Mouse (Mus musculus): ENCODE measurements at regions not wholly inside any gene's neighbourhood (a gene's known extent, or its start where the extent isn't known, plus 50 kb on each side); places are given as distances from the start of the nearest gene placed in this dataset.
"Not testable (repeated sequence)": the region's sequence is repeated elsewhere in the genome, so short reads cannot be mapped to it uniquely, and the experiment has no call there.

DNA sequence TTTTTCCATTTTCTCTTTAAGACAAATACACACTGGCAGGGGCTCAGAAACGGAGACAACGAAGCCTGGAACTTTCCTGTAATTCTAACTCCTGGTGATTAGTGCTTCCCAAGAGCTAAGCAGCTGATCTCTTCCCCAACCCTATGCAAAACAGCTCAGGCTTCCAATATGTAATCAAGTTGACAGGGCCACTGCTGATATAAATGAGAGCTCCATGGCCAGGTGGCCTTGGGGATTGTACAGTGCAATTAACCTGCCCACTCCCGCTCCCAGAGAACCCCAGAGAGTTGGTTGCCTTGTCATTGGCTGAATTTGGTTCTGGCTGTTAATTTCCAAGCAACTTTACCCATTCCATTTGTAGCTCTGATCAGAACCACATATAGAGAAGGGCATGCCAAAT, 67.8 kb downstream of the 4933415F23Rik start:
- Histone ChIP-seq H3K9ac (ENCODE audit: low read length) (no peak overlapping the region), H3K4me2 (ENCODE audit: low read depth, low read length) (no peak overlapping the region), H3K9me3 (ENCODE audit: control insufficient read depth, low read length) (no peaks in the 10 kb centered on the region), H3K4me1 (replicated peaks; ENCODE audit: control insufficient read depth, insufficient read depth, low read length) (no peaks in the 10 kb centered on the region), H3K27ac (ENCODE audit: low read length) (no peak overlapping the region), H3K27me3 (ENCODE audit: control insufficient read depth, insufficient read depth, low read depth, low read length) (no peaks in the 10 kb centered on the region), H3K4me3 (ENCODE audit: low read length) (no peak overlapping the region), H3K36me3 (ENCODE audit: control insufficient read depth, insufficient read depth, low read length) (no peaks in the 10 kb centered on the region)
- 72% methylated on average over 3 of the region's 3 CpGs for WGBS
- ATAC-seq (ENCODE audit: low read depth): no peak

- Histone ChIP-seq H3K4me1 (replicated peaks; ENCODE audit: control insufficient read depth, insufficient read depth, low read length) (no peaks in the 10 kb centered on the region), H3K27ac (ENCODE audit: low read length) (no peak overlapping the region), H3K27me3 (ENCODE audit: control insufficient read depth, insufficient read depth, low read depth, low read length) (no peaks in the 10 kb centered on the region), H3K9me3 (ENCODE audit: control insufficient read depth, low read length) (no peaks in the 10 kb centered on the region), H3K4me3 (ENCODE audit: low read length) (no peak overlapping the region), H3K9ac (ENCODE audit: low read length) (no peak overlapping the region), H3K36me3 (ENCODE audit: control insufficient read depth, insufficient read depth, low read length) (no peaks in the 10 kb centered on the region), H3K4me2 (ENCODE audit: low read depth, low read length) (no peak overlapping the region)
- ATAC-seq (ENCODE audit: low read depth): no peak
- 83% methylated on average over 3 of the region's 3 CpGs for WGBS
Measured at GRCm38 (mm10) chr1:23023536-23023935, 78.5 kb downstream of the 4933415F23Rik start.

DNA sequence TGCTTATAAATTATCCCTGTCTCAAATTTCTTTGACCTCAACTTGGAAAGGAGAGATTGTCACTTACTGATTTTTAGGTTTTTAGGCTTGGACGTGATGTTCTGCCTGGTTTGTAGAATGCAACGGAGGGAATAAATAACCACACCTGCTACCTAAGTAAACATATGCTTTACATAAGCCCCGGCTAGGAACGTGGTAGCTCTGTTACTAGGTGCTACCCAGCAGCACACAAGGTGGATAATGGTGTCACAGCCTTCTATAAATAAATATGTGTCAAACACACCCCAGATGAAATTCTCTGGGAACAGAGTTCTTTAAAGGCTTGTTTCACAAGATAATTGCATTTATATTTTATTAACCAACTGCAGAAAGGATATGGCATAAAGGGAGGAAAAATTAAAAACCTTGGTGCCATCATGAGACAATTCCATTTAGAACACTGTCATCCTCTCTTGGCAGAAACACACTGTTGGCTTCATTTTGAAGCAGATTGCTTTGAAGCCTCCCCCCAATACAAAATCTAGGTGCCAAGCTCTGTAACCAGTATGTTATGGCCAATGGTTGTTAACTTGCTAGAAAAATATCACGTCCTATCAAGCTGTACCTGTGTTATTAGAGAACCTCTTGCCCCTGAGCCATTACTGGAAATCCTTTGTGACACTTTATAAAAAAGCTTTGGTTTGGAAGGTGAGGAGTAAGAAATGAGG, 94.1 kb downstream of the 4933415F23Rik start:
- no peaks in the 10 kb centered on the region for H3K27me3 ChIP-seq (ENCODE audit: control insufficient read depth, insufficient read depth, low read depth, low read length)
- H3K9ac ChIP-seq (ENCODE audit: low read length): no peak overlapping the region
- no peak overlapping the region for H3K27ac ChIP-seq (ENCODE audit: low read length)
- WGBS: 45% methylated on average over 5 of the region's 5 CpGs
- H3K9me3 ChIP-seq (ENCODE audit: control insufficient read depth, low read length): no peaks in the 10 kb centered on the region
- no peak overlapping the region for H3K4me3 ChIP-seq (ENCODE audit: low read length)
- no peak for ATAC-seq (ENCODE audit: low read depth)
- no peak overlapping the region for H3K4me2 ChIP-seq (ENCODE audit: low read depth, low read length)
- no peaks in the 10 kb centered on the region for H3K36me3 ChIP-seq (ENCODE audit: control insufficient read depth, insufficient read depth, low read length)
- H3K4me1 ChIP-seq (replicated peaks; ENCODE audit: control insufficient read depth, insufficient read depth, low read length): no peaks in the 10 kb centered on the region

GRCm38 (mm10) chr1:23004882-23005281, 97.2 kb downstream of the 4933415F23Rik start:
- H3K36me3 ChIP-seq (ENCODE audit: control insufficient read depth, insufficient read depth, low read length): no peaks in the 10 kb centered on the region
- no peaks in the 10 kb centered on the region for H3K9me3 ChIP-seq (ENCODE audit: control insufficient read depth, low read length)
- ATAC-seq (ENCODE audit: low read depth): no peak
- H3K9ac ChIP-seq (ENCODE audit: low read length): no peak overlapping the region
- 87% methylated on average over 5 of the region's 5 CpGs for WGBS
- no peaks in the 10 kb centered on the region for H3K4me1 ChIP-seq (replicated peaks; ENCODE audit: control insufficient read depth, insufficient read depth, low read length)
- H3K4me2 ChIP-seq (ENCODE audit: low read depth, low read length): no peak overlapping the region
- H3K27ac ChIP-seq (ENCODE audit: low read length): no peak overlapping the region
- no peaks in the 10 kb centered on the region for H3K27me3 ChIP-seq (ENCODE audit: control insufficient read depth, insufficient read depth, low read depth, low read length)
- no peak overlapping the region for H3K4me3 ChIP-seq (ENCODE audit: low read length)

DNA sequence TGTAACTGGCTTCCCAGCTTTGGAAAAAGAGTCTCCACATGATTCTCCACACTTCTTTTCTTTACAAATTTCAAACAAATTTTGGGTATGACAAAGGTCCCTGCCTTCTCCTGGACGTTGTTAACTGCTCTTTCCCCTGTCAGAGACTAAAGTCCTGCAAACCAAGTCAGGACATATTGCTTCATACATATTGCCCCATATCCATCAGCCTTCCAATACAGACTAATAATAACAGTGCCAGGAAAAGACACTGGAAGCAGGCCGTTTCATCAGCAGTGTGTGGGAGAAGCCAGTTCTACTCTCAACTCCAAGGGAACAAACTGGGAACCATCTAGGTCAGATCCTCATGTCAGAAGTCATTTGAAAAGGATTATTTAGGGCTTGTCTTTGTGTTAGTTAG, 105.4 kb downstream of the 4933415F23Rik start:
- WGBS: 56% methylated on average over 2 of the region's 2 CpGs
- Histone ChIP-seq H3K9me3 (ENCODE audit: control insufficient read depth, low read length) (no peaks in the 10 kb centered on the region), H3K4me3 (ENCODE audit: low read length) (no peak overlapping the region), H3K4me1 (replicated peaks; ENCODE audit: control insufficient read depth, insufficient read depth, low read length) (no peaks in the 10 kb centered on the region), H3K9ac (ENCODE audit: low read length) (no peak overlapping the region), H3K36me3 (ENCODE audit: control insufficient read depth, insufficient read depth, low read length) (no peaks in the 10 kb centered on the region), H3K27ac (ENCODE audit: low read length) (no peak overlapping the region), H3K27me3 (ENCODE audit: control insufficient read depth, insufficient read depth, low read depth, low read length) (no peaks in the 10 kb centered on the region), H3K4me2 (ENCODE audit: low read depth, low read length) (no peak overlapping the region)
- no peak for ATAC-seq (ENCODE audit: low read depth)

- WGBS: 50% methylated on average over 7 of the region's 7 CpGs
- Histone ChIP-seq H3K27me3 (ENCODE audit: control insufficient read depth, insufficient read depth, low read depth, low read length) (no peaks in the 10 kb centered on the region), H3K9me3 (ENCODE audit: control insufficient read depth, low read length) (no peaks in the 10 kb centered on the region), H3K36me3 (ENCODE audit: control insufficient read depth, insufficient read depth, low read length) (no peaks in the 10 kb centered on the region), H3K9ac (ENCODE audit: low read length) (no peak overlapping the region), H3K4me3 (ENCODE audit: low read length) (no peak overlapping the region), H3K4me1 (replicated peaks; ENCODE audit: control insufficient read depth, insufficient read depth, low read length) (no peaks in the 10 kb centered on the region), H3K27ac (ENCODE audit: low read length) (no peak overlapping the region), H3K4me2 (ENCODE audit: low read depth, low read length) (no peak overlapping the region)
- no peak for ATAC-seq (ENCODE audit: low read depth)
Measured at GRCm38 (mm10) chr1:22989521-22990221, 112.4 kb downstream of the 4933415F23Rik start.

- 88% methylated on average over 2 of the region's 2 CpGs for WGBS
- no peak overlapping the region for H3K27ac ChIP-seq (ENCODE audit: low read length)
- H3K36me3 ChIP-seq (ENCODE audit: control insufficient read depth, insufficient read depth, low read length): no peaks in the 10 kb centered on the region
- no peaks in the 10 kb centered on the region for H3K9me3 ChIP-seq (ENCODE audit: control insufficient read depth, low read length)
- no peaks in the 10 kb centered on the region for H3K27me3 ChIP-seq (ENCODE audit: control insufficient read depth, insufficient read depth, low read depth, low read length)
- H3K4me3 ChIP-seq (ENCODE audit: low read length): no peak overlapping the region
- H3K4me2 ChIP-seq (ENCODE audit: low read depth, low read length): no peak overlapping the region
- no peak overlapping the region for H3K9ac ChIP-seq (ENCODE audit: low read length)
- no peak for ATAC-seq (ENCODE audit: low read depth)
- no peaks in the 10 kb centered on the region for H3K4me1 ChIP-seq (replicated peaks; ENCODE audit: control insufficient read depth, insufficient read depth, low read length)
Measured at GRCm38 (mm10) chr1:22987521-22987920, 114.5 kb downstream of the 4933415F23Rik start.

- H3K9me3 ChIP-seq (ENCODE audit: control insufficient read depth, low read length); H3K4me2 ChIP-seq (ENCODE audit: low read depth, low read length); H3K4me3 ChIP-seq (ENCODE audit: low read length); H3K36me3 ChIP-seq (ENCODE audit: control insufficient read depth, insufficient read depth, low read length); ATAC-seq (ENCODE audit: low read depth); H3K27me3 ChIP-seq (ENCODE audit: control insufficient read depth, insufficient read depth, low read depth, low read length); H3K9ac ChIP-seq (ENCODE audit: low read length); H3K27ac ChIP-seq (ENCODE audit: low read length); H3K4me1 ChIP-seq (replicated peaks; ENCODE audit: control insufficient read depth, insufficient read depth, low read length): not testable (repeated sequence)
Measured at GRCm38 (mm10) chr1:22984276-22984675, 117.8 kb downstream of the 4933415F23Rik start.

DNA sequence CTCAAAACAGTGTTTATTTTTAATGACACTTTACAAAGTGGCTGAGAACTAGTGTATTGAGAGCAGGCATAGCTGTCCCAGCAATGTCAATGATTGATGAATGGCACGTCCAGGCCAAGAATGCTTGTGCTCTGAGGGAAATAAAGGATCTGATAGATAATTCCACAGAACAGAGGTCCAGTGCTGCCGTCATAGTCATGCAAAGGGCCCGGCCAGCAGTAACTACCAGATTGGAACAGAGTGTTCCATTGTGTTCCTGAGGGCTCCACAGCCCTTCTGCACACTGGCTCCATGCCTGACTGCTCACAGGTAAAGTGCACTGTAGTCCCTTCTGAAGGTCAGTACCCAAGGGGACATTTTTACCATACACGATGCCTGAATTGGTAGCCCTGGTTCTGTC, 127.1 kb downstream of the 4933415F23Rik start:
- ATAC-seq (ENCODE audit: low read depth): no peak

More for the DNA sequence above, 127.1 kb downstream of the 4933415F23Rik start:
- Histone ChIP-seq H3K4me3 (ENCODE audit: low read length) (no peak overlapping the region), H3K9ac (ENCODE audit: low read length) (no peak overlapping the region), H3K4me1 (replicated peaks; ENCODE audit: control insufficient read depth, insufficient read depth, low read length) (no peaks in the 10 kb centered on the region), H3K27me3 (ENCODE audit: control insufficient read depth, insufficient read depth, low read depth, low read length) (no peaks in the 10 kb centered on the region), H3K9me3 (ENCODE audit: control insufficient read depth, low read length) (no peaks in the 10 kb centered on the region), H3K4me2 (ENCODE audit: low read depth, low read length) (no peak overlapping the region), H3K27ac (ENCODE audit: low read length) (no peak overlapping the region), H3K36me3 (ENCODE audit: control insufficient read depth, insufficient read depth, low read length) (no peaks in the 10 kb centered on the region)
- WGBS: 19% methylated on average over 4 of the region's 4 CpGs

Data from lung, embryonic 16.5 days (tissue).